Mouse (Mus musculus): ENCODE results near the gene Lama1. TPM values are rescaled to one million over a fixed set of nuclear protein-coding genes. Genes with fewer than 3 reads are reported as not detected.

Lama1 gene
- polyA plus RNA-seq, 1 experiment = not detected

- H3K4me3 ChIP-seq (replicated peaks; ENCODE audit: control insufficient read depth, low read depth, low read length) = no peak overlapping the region
- WGBS = 82% methylated on average over 6 of the region's 6 CpGs
- TF ChIP-seq POLR2A (IDR thresholded peaks at IDR 0.05; ENCODE audit: borderline replicate concordance, control insufficient read depth, low read depth, low read length) (no peak), CTCF (IDR thresholded peaks at IDR 0.05; ENCODE audit: control insufficient read depth, insufficient read depth, low read length) (no peak)
- H3K27ac ChIP-seq (ENCODE audit: control insufficient read depth, insufficient read depth, low read depth, low read length, poor library complexity) = no peak overlapping the region
- H3K4me1 ChIP-seq (ENCODE audit: control insufficient read depth, insufficient read depth, low read length) = no peaks in the 10 kb centered on the region
Observed at GRCm38 (mm10) chr17:67687505-67687904, 9.6 kb upstream of the Lama1 start.

DNA sequence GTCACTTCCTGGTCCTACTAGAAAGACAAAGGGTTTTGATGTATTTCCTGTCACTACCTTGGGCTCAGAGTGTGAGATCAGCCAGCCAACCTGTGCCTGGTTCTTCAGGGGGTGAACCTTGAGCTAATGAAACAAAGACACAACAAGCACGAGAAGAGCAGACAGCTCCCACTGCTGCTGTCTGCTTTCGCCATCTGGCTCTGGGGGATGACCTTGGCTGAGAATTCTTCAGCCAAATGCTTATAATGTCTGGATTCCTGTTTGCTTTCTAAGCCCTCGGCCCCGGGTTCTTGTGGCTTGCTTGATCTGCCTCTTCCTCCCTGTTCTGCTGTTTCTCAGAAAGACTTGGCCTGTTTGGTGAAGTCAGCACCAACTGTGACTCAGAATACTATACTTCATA is 6.4 kb upstream of the Lama1 start:
- TF ChIP-seq CTCF (IDR thresholded peaks at IDR 0.05; ENCODE audit: control insufficient read depth, insufficient read depth, low read length) (no peak), POLR2A (IDR thresholded peaks at IDR 0.05; ENCODE audit: borderline replicate concordance, control insufficient read depth, low read depth, low read length) (no peak)
- H3K27ac ChIP-seq (ENCODE audit: control insufficient read depth, insufficient read depth, low read depth, low read length, poor library complexity) = no peak overlapping the region
- H3K4me1 ChIP-seq (ENCODE audit: control insufficient read depth, insufficient read depth, low read length) = no peaks in the 10 kb centered on the region
- H3K4me3 ChIP-seq (replicated peaks; ENCODE audit: control insufficient read depth, low read depth, low read length) = no peak overlapping the region
- 48% methylated on average over 4 of the region's 4 CpGs for WGBS

GRCm38 (mm10) chr17:67692651-67693050 is 4.4 kb upstream of the Lama1 start:
- TF ChIP-seq CTCF (IDR thresholded peaks at IDR 0.05; ENCODE audit: control insufficient read depth, insufficient read depth, low read length) (no peak), POLR2A (IDR thresholded peaks at IDR 0.05; ENCODE audit: borderline replicate concordance, control insufficient read depth, low read depth, low read length) (no peak)
- Histone ChIP-seq H3K4me1 (ENCODE audit: control insufficient read depth, insufficient read depth, low read length) (no peaks in the 10 kb centered on the region), H3K27ac (ENCODE audit: control insufficient read depth, insufficient read depth, low read depth, low read length, poor library complexity) (no peak overlapping the region), H3K4me3 (replicated peaks; ENCODE audit: control insufficient read depth, low read depth, low read length) (no peak overlapping the region)
- 12% methylated on average over 2 of the region's 2 CpGs for WGBS

GRCm38 (mm10) chr17:67693861-67694260 is 3.2 kb upstream of the Lama1 start:
- no peak overlapping the region for H3K27ac ChIP-seq (ENCODE audit: control insufficient read depth, insufficient read depth, low read depth, low read length, poor library complexity)
- TF ChIP-seq CTCF (IDR thresholded peaks at IDR 0.05; ENCODE audit: control insufficient read depth, insufficient read depth, low read length) (no peak), POLR2A (IDR thresholded peaks at IDR 0.05; ENCODE audit: borderline replicate concordance, control insufficient read depth, low read depth, low read length) (no peak)
- no peak overlapping the region for H3K4me3 ChIP-seq (replicated peaks; ENCODE audit: control insufficient read depth, low read depth, low read length)
- H3K4me1 ChIP-seq (ENCODE audit: control insufficient read depth, insufficient read depth, low read length) = no peaks in the 10 kb centered on the region
- 70% methylated on average over 3 of the region's 3 CpGs for WGBS

DNA sequence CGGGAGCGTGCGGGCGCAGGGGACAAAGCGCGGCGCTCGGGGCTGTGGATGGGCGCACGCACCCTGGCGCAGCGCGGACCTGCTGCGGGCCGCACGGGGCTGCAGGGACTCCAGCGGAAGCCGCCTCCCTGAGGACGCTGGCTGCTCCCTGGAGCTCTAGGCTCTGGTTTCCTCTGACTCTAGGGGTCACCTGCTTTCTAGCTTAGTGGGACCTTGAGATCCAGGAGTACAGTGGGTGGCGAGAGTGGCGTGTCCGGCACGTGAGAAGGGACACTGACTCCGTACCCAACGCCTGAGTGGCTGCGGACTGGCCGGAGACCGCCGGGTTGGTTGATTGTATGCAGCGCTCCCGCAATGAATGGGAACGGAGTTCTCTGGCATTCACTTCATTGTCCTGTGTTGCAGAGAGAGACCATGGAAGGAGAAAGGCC is 417 bp downstream of the Lama1 start:
- Histone ChIP-seq H3K4me3 (replicated peaks; ENCODE audit: control insufficient read depth, low read depth, low read length) (no peak overlapping the region), H3K27ac (ENCODE audit: control insufficient read depth, insufficient read depth, low read depth, low read length, poor library complexity) (no peak overlapping the region), H3K4me1 (ENCODE audit: control insufficient read depth, insufficient read depth, low read length) (no peaks in the 10 kb centered on the region)
- TF ChIP-seq CTCF (IDR thresholded peaks at IDR 0.05; ENCODE audit: control insufficient read depth, insufficient read depth, low read length) = no peak
- 1% methylated on average over 32 of the region's 32 CpGs for WGBS

- H3K4me1 ChIP-seq (ENCODE audit: control insufficient read depth, insufficient read depth, low read length) = no peaks in the 10 kb centered on the region
- H3K4me3 ChIP-seq (replicated peaks; ENCODE audit: control insufficient read depth, low read depth, low read length) = no peak overlapping the region
- 14% methylated on average over 13 of the region's 13 CpGs for WGBS
- no peak overlapping the region for H3K27ac ChIP-seq (ENCODE audit: control insufficient read depth, insufficient read depth, low read depth, low read length, poor library complexity)
- TF ChIP-seq CTCF (IDR thresholded peaks at IDR 0.05; ENCODE audit: control insufficient read depth, insufficient read depth, low read length) = no peak
- no peak for TF ChIP-seq POLR2A (IDR thresholded peaks at IDR 0.05; ENCODE audit: borderline replicate concordance, control insufficient read depth, low read depth, low read length)
Observed at GRCm38 (mm10) chr17:67698301-67698700, 1.2 kb downstream of the Lama1 start.

GRCm38 (mm10) chr17:67701761-67702160 is 4.7 kb downstream of the Lama1 start:
- Histone ChIP-seq H3K4me1 (ENCODE audit: control insufficient read depth, insufficient read depth, low read length) (no peaks in the 10 kb centered on the region), H3K4me3 (replicated peaks; ENCODE audit: control insufficient read depth, low read depth, low read length) (no peak overlapping the region), H3K27ac (ENCODE audit: control insufficient read depth, insufficient read depth, low read depth, low read length, poor library complexity) (no peak overlapping the region)
- no peak for TF ChIP-seq CTCF (IDR thresholded peaks at IDR 0.05; ENCODE audit: control insufficient read depth, insufficient read depth, low read length)
- no peak for TF ChIP-seq POLR2A (IDR thresholded peaks at IDR 0.05; ENCODE audit: borderline replicate concordance, control insufficient read depth, low read depth, low read length)
- WGBS = 77% methylated on average over 9 of the region's 9 CpGs

DNA sequence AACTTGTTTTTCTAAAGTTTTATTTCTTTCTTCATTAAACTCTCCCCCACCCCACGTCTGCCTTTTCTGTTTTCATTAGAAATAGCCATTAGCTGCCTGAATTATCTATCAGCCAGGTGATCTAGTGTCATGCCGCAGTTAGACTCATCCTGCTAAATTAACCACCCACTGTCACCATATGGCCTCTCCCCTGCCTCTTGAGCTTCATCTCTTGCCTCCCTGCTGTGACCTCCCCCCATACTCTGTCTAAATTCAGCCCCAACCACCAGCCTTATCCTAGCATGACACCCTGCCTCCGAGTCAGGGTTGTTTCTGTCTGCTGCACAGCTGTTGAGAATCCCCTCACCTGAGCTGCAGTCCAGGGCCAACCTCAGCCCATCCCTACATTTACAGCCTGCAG is 5.9 kb downstream of the Lama1 start:
- no peak overlapping the region for H3K4me3 ChIP-seq (replicated peaks; ENCODE audit: control insufficient read depth, low read depth, low read length)
- WGBS = 57% methylated on average over 3 of the region's 3 CpGs
- no peak overlapping the region for H3K27ac ChIP-seq (ENCODE audit: control insufficient read depth, insufficient read depth, low read depth, low read length, poor library complexity)
- H3K4me1 ChIP-seq (ENCODE audit: control insufficient read depth, insufficient read depth, low read length) = no peaks in the 10 kb centered on the region
- TF ChIP-seq POLR2A (IDR thresholded peaks at IDR 0.05; ENCODE audit: borderline replicate concordance, control insufficient read depth, low read depth, low read length) = no peak
- TF ChIP-seq CTCF (IDR thresholded peaks at IDR 0.05; ENCODE audit: control insufficient read depth, insufficient read depth, low read length) = no peak

- TF ChIP-seq POLR2A (IDR thresholded peaks at IDR 0.05; ENCODE audit: borderline replicate concordance, control insufficient read depth, low read depth, low read length) = no peak
- no peak for TF ChIP-seq CTCF (IDR thresholded peaks at IDR 0.05; ENCODE audit: control insufficient read depth, insufficient read depth, low read length)
- Histone ChIP-seq H3K27ac (ENCODE audit: control insufficient read depth, insufficient read depth, low read depth, low read length, poor library complexity) (no peak overlapping the region), H3K4me1 (ENCODE audit: control insufficient read depth, insufficient read depth, low read length) (no peaks in the 10 kb centered on the region), H3K4me3 (replicated peaks; ENCODE audit: control insufficient read depth, low read depth, low read length) (no peak overlapping the region)
- 49% methylated on average over 10 of the region's 10 CpGs for WGBS
Observed at GRCm38 (mm10) chr17:67705035-67705769, 8.1 kb downstream of the Lama1 start.
